Mouse (Mus musculus): Measurements from ENCODE around the gene Wdr46. TPM values are rescaled to one million over a fixed set of nuclear protein-coding genes. Genes with fewer than 3 reads are reported as not detected.
A peak's percentile ranks its signal among the peaks of the same experiment; 100 is the strongest.

The Wdr46 gene
- polyA plus RNA-seq, 1 experiment from 2014 or later = 18.9 TPM

- peak overlapping the region; percentile 91 for H3K9ac ChIP-seq (replicated peaks; ENCODE audit: low read depth, low read length)
- no peak for ATAC-seq (ENCODE audit: low read depth)
- 27% methylated on average over 5 of the region's 5 CpGs for WGBS
- H3K4me3 ChIP-seq (ENCODE audit: low read depth, low read length) = peak overlapping the region; percentile 96
- no peaks in the 10 kb centered on the region for H3K9me3 ChIP-seq (ENCODE audit: control insufficient read depth, low read length)
- peaks cover 44% of the 10 kb centered on the region for H3K4me1 ChIP-seq (ENCODE audit: control insufficient read depth, insufficient read depth, low read length)
- no peaks in the 10 kb centered on the region for H3K27me3 ChIP-seq (ENCODE audit: control insufficient read depth, insufficient read depth, low read length)
- no peak overlapping the region; the same call in 1 of the 2 replicates for H3K27ac ChIP-seq (ENCODE audit: low read depth, low read length)
- H3K36me3 ChIP-seq (ENCODE audit: control insufficient read depth, insufficient read depth, low read length) = peaks cover 23% of the 10 kb centered on the region; the same call in 1 of the 2 replicates
- peak overlapping the region; percentile 98 for H3K4me2 ChIP-seq (ENCODE audit: low read depth, low read length)
Observed at GRCm38 (mm10) chr17:33953961-33954565, 13.6 kb downstream of the Wdr46 start.

- peak overlapping the region; percentile 98 for H3K4me2 ChIP-seq (ENCODE audit: low read depth, low read length)
- 1% methylated on average over 33 of the region's 33 CpGs for WGBS
- no peaks in the 10 kb centered on the region for H3K9me3 ChIP-seq (ENCODE audit: control insufficient read depth, low read length)
- ATAC-seq (ENCODE audit: low read depth) = no peak; the same call in 1 of the 2 replicates
- H3K4me1 ChIP-seq (ENCODE audit: control insufficient read depth, insufficient read depth, low read length) = peaks cover 39% of the 10 kb centered on the region
- peak overlapping the region; percentile 96 for H3K4me3 ChIP-seq (ENCODE audit: low read depth, low read length)
- peak overlapping the region; percentile 91 for H3K9ac ChIP-seq (replicated peaks; ENCODE audit: low read depth, low read length)
- peak overlapping the region; percentile 91 for H3K27ac ChIP-seq (ENCODE audit: low read depth, low read length)
- no peaks in the 10 kb centered on the region for H3K27me3 ChIP-seq (ENCODE audit: control insufficient read depth, insufficient read depth, low read length)
- peaks cover 25% of the 10 kb centered on the region for H3K36me3 ChIP-seq (ENCODE audit: control insufficient read depth, insufficient read depth, low read length)
Observed at GRCm38 (mm10) chr17:33954646-33955554, 14.4 kb downstream of the Wdr46 start.

GRCm38 (mm10) chr17:33955555-33956214 is 15.2 kb downstream of the Wdr46 start, which contains the start of the genes Vps52 and Rps18:
Vps52 (plus strand) TSS chr17:33955812.
Rps18 (minus strand) TSS chr17:33956001.
- Histone ChIP-seq H3K9me3 (ENCODE audit: control insufficient read depth, low read length) (no peaks in the 10 kb centered on the region), H3K4me1 (ENCODE audit: control insufficient read depth, insufficient read depth, low read length) (peaks cover 31% of the 10 kb centered on the region), H3K36me3 (ENCODE audit: control insufficient read depth, insufficient read depth, low read length) (peaks cover 30% of the 10 kb centered on the region), H3K4me3 (ENCODE audit: low read depth, low read length) (peak within 1 kb of the TSS; percentile 96), H3K4me2 (ENCODE audit: low read depth, low read length) (peak within 1 kb of the TSS; percentile 98), H3K27ac (ENCODE audit: low read depth, low read length) (peak within 1 kb of the TSS; percentile 91), H3K27me3 (ENCODE audit: control insufficient read depth, insufficient read depth, low read length) (no peaks in the 10 kb centered on the region), H3K9ac (replicated peaks; ENCODE audit: low read depth, low read length) (peak within 1 kb of the TSS; percentile 91)
- WGBS = under 1% methylated on average over 50 of the region's 50 CpGs
- ATAC-seq (ENCODE audit: low read depth) = peak; percentile 90

- H3K4me1 ChIP-seq (ENCODE audit: control insufficient read depth, insufficient read depth, low read length) = peaks cover 27% of the 10 kb centered on the region
- H3K9ac ChIP-seq (replicated peaks; ENCODE audit: low read depth, low read length) = peak overlapping the region; percentile 66
- H3K4me2 ChIP-seq (ENCODE audit: low read depth, low read length) = peak overlapping the region; percentile 88
- H3K4me3 ChIP-seq (ENCODE audit: low read depth, low read length) = peak overlapping the region; percentile 96
- H3K27ac ChIP-seq (ENCODE audit: low read depth, low read length) = peak overlapping the region; percentile 91
- no peak for ATAC-seq (ENCODE audit: low read depth)
- 7% methylated on average over 10 of the region's 10 CpGs for WGBS
- H3K36me3 ChIP-seq (ENCODE audit: control insufficient read depth, insufficient read depth, low read length) = peaks cover 30% of the 10 kb centered on the region
- no peaks in the 10 kb centered on the region for H3K9me3 ChIP-seq (ENCODE audit: control insufficient read depth, low read length)
- no peaks in the 10 kb centered on the region for H3K27me3 ChIP-seq (ENCODE audit: control insufficient read depth, insufficient read depth, low read length)
Observed at GRCm38 (mm10) chr17:33956336-33956735, 15.9 kb downstream of the Wdr46 start.

DNA sequence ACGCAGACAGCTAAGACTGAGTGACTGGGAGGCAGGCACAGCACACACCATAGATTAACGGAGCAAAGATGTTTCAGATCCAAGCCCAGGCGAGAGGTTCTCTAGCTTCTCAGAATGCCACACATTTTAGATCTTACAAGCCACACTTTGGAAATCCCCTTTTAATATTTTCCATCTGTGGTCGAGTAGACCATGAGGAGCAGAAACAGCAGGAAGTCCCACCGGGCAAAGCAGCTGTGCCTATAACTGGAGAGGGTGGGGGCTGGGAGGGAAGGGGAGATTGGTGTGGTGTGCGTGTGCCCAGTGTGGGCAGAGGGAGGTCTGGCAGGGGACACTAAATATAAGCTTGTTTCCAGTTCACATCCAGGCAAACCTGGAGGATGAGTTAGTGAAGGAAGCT is 17.0 kb downstream of the Wdr46 start:
- Histone ChIP-seq H3K27me3 (ENCODE audit: control insufficient read depth, insufficient read depth, low read length) (no peaks in the 10 kb centered on the region), H3K9ac (replicated peaks; ENCODE audit: low read depth, low read length) (no peak overlapping the region), H3K4me2 (ENCODE audit: low read depth, low read length) (no peak overlapping the region), H3K36me3 (ENCODE audit: control insufficient read depth, insufficient read depth, low read length) (peaks cover 35% of the 10 kb centered on the region), H3K4me3 (ENCODE audit: low read depth, low read length) (no peak overlapping the region), H3K4me1 (ENCODE audit: control insufficient read depth, insufficient read depth, low read length) (peaks cover 20% of the 10 kb centered on the region), H3K9me3 (ENCODE audit: control insufficient read depth, low read length) (no peaks in the 10 kb centered on the region), H3K27ac (ENCODE audit: low read depth, low read length) (no peak overlapping the region)
- no peak for ATAC-seq (ENCODE audit: low read depth)
- 87% methylated on average over 6 of the region's 6 CpGs for WGBS

DNA sequence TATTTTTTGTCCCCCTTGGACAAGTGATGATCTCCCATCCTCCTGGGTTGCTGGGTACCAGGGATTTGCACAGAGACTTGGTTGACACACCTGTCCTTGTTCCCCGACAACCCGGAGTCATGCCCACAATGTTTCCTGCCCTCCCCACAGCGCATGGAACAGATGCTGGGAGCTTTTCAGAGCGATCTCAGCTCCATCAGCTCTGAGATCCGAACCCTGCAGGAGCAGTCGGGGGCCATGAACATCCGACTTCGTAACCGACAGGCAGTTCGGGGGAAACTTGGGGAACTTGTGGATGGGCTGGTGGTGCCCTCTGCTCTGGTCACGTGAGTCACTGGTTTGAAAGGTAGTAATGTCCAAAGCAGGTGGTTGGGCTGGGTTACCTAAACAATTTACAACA is 18.0 kb downstream of the Wdr46 start:
- no peak overlapping the region for H3K27ac ChIP-seq (ENCODE audit: low read depth, low read length)
- H3K4me2 ChIP-seq (ENCODE audit: low read depth, low read length) = no peak overlapping the region
- H3K4me1 ChIP-seq (ENCODE audit: control insufficient read depth, insufficient read depth, low read length) = peaks cover 19% of the 10 kb centered on the region
- no peak overlapping the region for H3K9ac ChIP-seq (replicated peaks; ENCODE audit: low read depth, low read length)
- no peak overlapping the region for H3K4me3 ChIP-seq (ENCODE audit: low read depth, low read length)
- H3K9me3 ChIP-seq (ENCODE audit: control insufficient read depth, low read length) = no peaks in the 10 kb centered on the region
- no peaks in the 10 kb centered on the region for H3K27me3 ChIP-seq (ENCODE audit: control insufficient read depth, insufficient read depth, low read length)
- 94% methylated on average over 11 of the region's 11 CpGs for WGBS
- no peak for ATAC-seq (ENCODE audit: low read depth)
- peaks cover 40% of the 10 kb centered on the region for H3K36me3 ChIP-seq (ENCODE audit: control insufficient read depth, insufficient read depth, low read length)

DNA sequence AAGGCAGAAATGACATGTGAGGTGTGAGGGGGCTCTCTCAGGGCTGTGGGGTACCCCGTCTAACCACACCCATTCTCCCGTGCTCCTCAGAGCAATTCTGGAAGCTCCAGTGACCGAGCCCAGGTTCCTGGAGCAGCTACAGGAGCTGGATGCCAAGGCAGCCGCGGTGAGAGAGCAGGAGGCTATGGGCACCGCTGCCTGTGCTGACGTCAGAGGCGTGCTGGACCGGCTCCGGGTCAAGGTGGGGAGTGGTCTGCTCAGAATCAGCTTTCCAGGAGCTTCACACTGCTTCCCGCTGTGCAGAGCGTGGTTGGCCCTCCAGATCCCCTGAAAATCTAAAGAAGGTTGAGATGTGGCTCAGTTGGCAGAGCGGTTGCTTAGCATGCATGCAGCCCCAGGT is 18.7 kb downstream of the Wdr46 start:
- Histone ChIP-seq H3K9ac (replicated peaks; ENCODE audit: low read depth, low read length) (no peak overlapping the region), H3K4me3 (ENCODE audit: low read depth, low read length) (no peak overlapping the region), H3K36me3 (ENCODE audit: control insufficient read depth, insufficient read depth, low read length) (peaks cover 38% of the 10 kb centered on the region), H3K27me3 (ENCODE audit: control insufficient read depth, insufficient read depth, low read length) (no peaks in the 10 kb centered on the region), H3K4me2 (ENCODE audit: low read depth, low read length) (no peak overlapping the region), H3K9me3 (ENCODE audit: control insufficient read depth, low read length) (no peaks in the 10 kb centered on the region), H3K4me1 (ENCODE audit: control insufficient read depth, insufficient read depth, low read length) (peaks cover 13% of the 10 kb centered on the region), H3K27ac (ENCODE audit: low read depth, low read length) (no peak overlapping the region)
- no peak for ATAC-seq (ENCODE audit: low read depth)
- 97% methylated on average over 13 of the region's 13 CpGs for WGBS

DNA sequence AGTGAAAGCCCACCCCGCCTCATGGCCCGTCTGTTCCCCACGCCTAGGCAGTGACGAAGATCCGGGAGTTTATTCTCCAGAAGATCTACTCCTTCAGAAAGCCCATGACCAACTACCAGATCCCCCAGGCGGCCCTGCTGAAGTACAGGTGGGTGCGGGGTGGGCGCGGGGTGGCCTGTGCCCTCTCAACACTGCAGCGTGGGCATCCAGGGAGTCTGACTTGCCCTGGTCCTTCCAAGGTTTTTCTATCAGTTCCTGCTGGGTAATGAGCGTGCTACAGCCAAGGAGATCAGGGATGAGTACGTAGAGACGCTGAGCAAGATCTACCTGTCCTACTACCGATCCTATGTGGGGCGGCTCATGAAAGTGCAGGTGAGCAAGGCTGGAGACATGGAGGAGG is 19.5 kb downstream of the Wdr46 start:
- no peak overlapping the region for H3K27ac ChIP-seq (ENCODE audit: low read depth, low read length)
- no peak overlapping the region for H3K4me3 ChIP-seq (ENCODE audit: low read depth, low read length)
- no peaks in the 10 kb centered on the region for H3K9me3 ChIP-seq (ENCODE audit: control insufficient read depth, low read length)
- peaks cover 5% of the 10 kb centered on the region; the same call in 1 of the 2 replicates for H3K4me1 ChIP-seq (ENCODE audit: control insufficient read depth, insufficient read depth, low read length)
- 95% methylated on average over 15 of the region's 15 CpGs for WGBS
- no peaks in the 10 kb centered on the region for H3K27me3 ChIP-seq (ENCODE audit: control insufficient read depth, insufficient read depth, low read length)
- no peak overlapping the region for H3K4me2 ChIP-seq (ENCODE audit: low read depth, low read length)
- H3K9ac ChIP-seq (replicated peaks; ENCODE audit: low read depth, low read length) = no peak overlapping the region
- no peak for ATAC-seq (ENCODE audit: low read depth)
- peaks cover 40% of the 10 kb centered on the region for H3K36me3 ChIP-seq (ENCODE audit: control insufficient read depth, insufficient read depth, low read length)

All from neural tube, embryonic 14.5 days (tissue).